Mouse (Mus musculus) liver, embryonic 14.5 days (tissue): ENCODE measurements at regions not wholly inside any gene's neighbourhood (a gene's known extent, or its start where the extent isn't known, plus 50 kb on each side); places are given as distances from the start of the nearest gene placed in this dataset.

Source experiments
- ATAC-seq: fragments of 200-750 bp; cut with Nextera tagmentation; 2 replicates; pipeline ENCODE4 v1.8.0; 2017; ENCODE audit warnings: moderate number of reproducible peaks, mild to moderate bottlenecking, moderate library complexity; ENCODE audit not compliant: insufficient read depth
- DNase-seq, 3 experiments: peaks; one replicate each; pipeline ENCODE4 v3.0.0-alpha.2; 2012 to 2013; ENCODE audit warnings: low read depth in 3 of 3, low spot score in 3 of 3
- H3K27ac ChIP-seq: fragments of 300-500 bp; sonication (generic); 2 replicates; pipeline ENCODE4 v1.5.1; 2014; ENCODE audit warnings: moderate library complexity, mild to moderate bottlenecking, control low read depth, inconsistent platforms
- H3K27me3 ChIP-seq: fragments of 300-500 bp; sonication (generic); 2 replicates; pipeline ENCODE4 v1.6.1; 2014; ENCODE audit warnings: mild to moderate bottlenecking, low read length, moderate library complexity; ENCODE audit not compliant: control insufficient read depth, insufficient read depth
- H3K36me3 ChIP-seq: fragments of 300-500 bp; sonication (generic); replicated peaks from 2 replicates; pipeline ENCODE4 v1.6.1; 2014; ENCODE audit warnings: low read depth; ENCODE audit not compliant: control insufficient read depth, insufficient read depth
- H3K4me1 ChIP-seq, 2 experiments: fragments of 200-500 bp in 1 of 2; fragments of 300-500 bp in 1 of 2; sonication (generic) in 1 of 2; replicated peaks; 2 replicates each; pipeline ENCODE4 v1.6.1; 2012 to 2014; ENCODE audit warnings: antibody characterized with exemption in 1 of 2, inconsistent platforms in 1 of 2, low read length in 1 of 2; ENCODE audit not compliant: control insufficient read depth in 2 of 2, insufficient read depth in 2 of 2
- H3K4me2 ChIP-seq: fragments of 300-500 bp; sonication (generic); 2 replicates; pipeline ENCODE4 v1.6.1; 2014; ENCODE audit warnings: low read depth, mild to moderate bottlenecking, control low read depth, moderate library complexity
- H3K4me3 ChIP-seq, 2 experiments: fragments of 200-500 bp in 1 of 2; fragments of 300-500 bp in 1 of 2; sonication (generic) in 1 of 2; 2 replicates each; pipeline ENCODE4 v1.5.1; 2012 to 2014; ENCODE audit warnings: low read depth in 2 of 2, low read length in 2 of 2, mild to moderate bottlenecking in 2 of 2, control low read depth in 1 of 2, inconsistent platforms in 1 of 2, moderate library complexity in 1 of 2; ENCODE audit not compliant: insufficient read depth in 1 of 2
- H3K9ac ChIP-seq: fragments of 300-500 bp; sonication (generic); replicated peaks from 2 replicates; pipeline ENCODE4 v1.6.1; 2014; ENCODE audit warnings: mild to moderate bottlenecking, control low read depth, moderate library complexity
- H3K9me3 ChIP-seq: fragments of 300-500 bp; sonication (generic); 2 replicates; pipeline ENCODE4 v1.6.1; 2016; ENCODE audit warnings: low read length, mixed read lengths; ENCODE audit not compliant: control insufficient read depth
- CTCF ChIP-seq: IDR thresholded peaks from 2 replicates; pipeline ENCODE4 v1.5.1; 2016; ENCODE audit warnings: antibody characterized with exemption, low read depth, control low read depth
- EP300 ChIP-seq: IDR thresholded peaks from 2 replicates; pipeline ENCODE4 v1.6.1; 2016; ENCODE audit warnings: antibody characterized with exemption, low read depth
- WGBS: fragments of 180-500 bp; shearing (Covaris S2); extraction: QIAGEN DNeasy Blood & Tissue Kit; methylation state at CpG from one replicate; pipeline ENCODE4 v1.1.7; 2014; ENCODE audit not compliant: insufficient replicate concordance; 5-methylcytosine and 5-hydroxymethylcytosine counted together

DNA sequence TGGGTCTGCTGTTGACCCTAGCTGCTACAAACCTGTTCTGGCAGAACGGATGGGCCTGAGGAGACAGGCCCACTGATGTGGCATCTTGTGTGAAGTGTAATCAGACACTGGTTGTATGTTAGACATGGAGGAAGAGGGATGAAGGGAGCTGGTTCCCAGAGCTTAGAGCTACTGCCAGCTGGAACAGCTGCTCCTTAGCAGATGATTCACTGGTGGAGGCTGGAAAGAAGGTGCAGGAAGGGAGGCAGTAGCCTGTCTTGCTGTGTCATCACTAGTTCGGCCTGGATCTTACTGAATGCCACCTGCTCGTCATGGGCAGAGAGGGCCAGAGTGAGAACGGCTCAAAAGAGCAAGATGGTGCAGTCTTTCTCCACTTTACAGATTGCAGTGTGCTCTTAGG, 130.6 kb downstream of the Zfp945 start:
- Histone ChIP-seq H3K27me3 (no peaks in the 10 kb centered on the region), H3K9ac (no peak overlapping the region), H3K9me3 (no peaks in the 10 kb centered on the region), H3K27ac (no peak overlapping the region), H3K4me1 (0 out of 4 replicates have a peak, but pooled peaks cover 0 to 1% of the 10 kb centered on the region in 2 experiments), H3K36me3 (no peaks in the 10 kb centered on the region), H3K4me2 (no peak overlapping the region), H3K4me3 (no peak overlapping the region)
- WGBS, result 69% methylated on average over 4 of the region's 4 CpGs
- DNase-seq (no peak), ATAC-seq (no peak)
- TF ChIP-seq CTCF (no peak), EP300 (no peak)
